Mouse (Mus musculus) activated CD4-positive, CD25-positive, alpha-beta regulatory T cell, adult 4 months (primary cell): ENCODE data around the gene Stip1. TPM values are rescaled to one million over a fixed set of nuclear protein-coding genes. Genes with fewer than 3 reads are reported as not detected.
"Not testable (repeated sequence)": the region's sequence is repeated elsewhere in the genome, so short reads cannot be mapped to it uniquely, and the experiment has no call there.

ENCODE experiments used
- ATAC-seq: one replicate; pipeline ENCODE4 v1.8.0; 2017
- polyA plus RNA-seq, 2 experiments: library from polyadenylated mRNA; unstranded; fragments of 100-300 nt; shearing (Covaris generic); gene quantifications; one replicate each; pipeline ENCODE4 v1.2.1; 2017

Gene Stip1
- polyA plus RNA-seq, 2 experiments from 2014 or later: 105 to 165 TPM

DNA sequence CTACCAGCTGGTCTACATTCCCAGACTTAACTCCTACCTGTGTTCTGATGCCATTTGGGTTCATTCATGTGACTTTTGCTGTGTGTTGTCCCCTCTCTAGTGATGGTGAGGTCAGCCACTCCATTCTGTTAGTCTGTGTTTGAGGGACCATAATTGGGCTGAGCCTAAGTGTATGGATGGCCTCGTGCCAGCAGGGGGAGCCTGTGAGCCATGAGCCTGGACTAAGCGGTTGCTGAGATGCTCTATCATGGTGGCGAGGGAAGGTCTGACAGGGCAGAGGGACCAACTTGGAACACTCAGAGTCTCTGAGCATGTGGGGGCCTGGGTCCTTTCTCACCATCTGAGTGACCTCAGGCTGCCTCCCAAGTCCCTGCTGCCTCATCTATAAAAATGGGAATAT lies 24.8 kb upstream of the Stip1 start:
- ATAC-seq: peak; percentile 63

DNA sequence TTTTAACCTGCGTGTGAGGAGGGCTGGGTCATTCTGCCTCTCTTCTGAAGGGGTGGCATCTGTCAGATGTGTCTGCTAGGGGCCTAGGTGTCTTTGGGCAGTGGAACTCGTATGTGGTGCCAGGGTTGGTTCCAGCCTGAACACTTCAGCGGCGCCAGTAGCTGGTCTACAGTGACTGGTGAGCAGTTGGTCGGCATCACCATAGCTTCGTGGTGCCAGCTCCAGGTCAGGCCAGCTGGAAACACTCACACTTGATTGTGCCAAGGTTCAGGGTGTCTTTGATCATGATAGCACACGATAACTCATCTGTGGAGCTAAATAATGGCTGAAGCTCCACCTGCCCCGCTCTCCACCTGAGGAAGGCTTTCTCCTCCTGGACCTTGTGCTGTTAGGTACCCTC lies 23.1 kb upstream of the Stip1 start:
- no peak for ATAC-seq

DNA sequence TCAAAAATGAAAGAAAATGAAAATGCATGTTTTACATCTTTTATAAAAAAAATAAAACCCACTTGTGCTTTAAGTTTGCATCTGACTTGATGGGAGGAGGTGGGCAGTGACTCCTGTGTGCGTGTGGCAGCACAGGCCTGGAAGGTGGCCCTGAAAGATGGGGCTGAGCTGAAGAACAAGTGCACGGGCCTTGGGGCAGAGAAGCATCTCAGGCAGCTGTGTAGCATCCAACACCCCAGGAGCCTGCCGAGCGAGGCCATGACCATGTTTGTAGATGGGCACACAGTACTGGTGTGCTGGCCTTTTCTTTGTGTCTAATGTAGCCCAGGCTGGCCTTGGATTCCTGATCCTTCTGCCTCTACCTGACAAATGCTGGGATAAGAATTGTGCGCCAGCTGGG lies 22.3 kb upstream of the Stip1 start:
- no peak for ATAC-seq

DNA sequence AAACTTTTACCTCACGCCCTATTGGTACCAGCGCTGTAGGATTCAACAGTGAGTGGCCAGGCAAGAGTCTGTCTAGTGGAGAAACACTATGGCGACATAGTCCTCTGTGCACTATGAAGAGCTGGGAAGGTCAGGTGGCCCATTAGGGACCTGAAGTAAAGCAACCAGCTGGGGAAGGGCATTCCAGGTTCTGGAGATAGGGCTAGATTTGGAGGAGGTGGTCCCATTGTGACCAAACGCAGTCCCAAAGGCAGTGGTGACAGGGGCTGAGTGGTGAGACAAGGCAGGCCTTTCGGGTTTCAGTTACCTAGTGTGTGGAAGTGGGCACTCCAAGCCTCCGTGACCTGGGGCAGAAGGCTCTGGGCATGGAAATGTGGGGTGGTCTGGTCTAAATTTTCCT lies 18.8 kb upstream of the Stip1 start:
- ATAC-seq: no peak

GRCm38 (mm10) chr19:7057722-7058207 lies 18.0 kb upstream of the Stip1 start:
- peak; percentile 34 for ATAC-seq

GRCm38 (mm10) chr19:7057126-7057721 lies 17.5 kb upstream of the Stip1 start:
- no peak for ATAC-seq

DNA sequence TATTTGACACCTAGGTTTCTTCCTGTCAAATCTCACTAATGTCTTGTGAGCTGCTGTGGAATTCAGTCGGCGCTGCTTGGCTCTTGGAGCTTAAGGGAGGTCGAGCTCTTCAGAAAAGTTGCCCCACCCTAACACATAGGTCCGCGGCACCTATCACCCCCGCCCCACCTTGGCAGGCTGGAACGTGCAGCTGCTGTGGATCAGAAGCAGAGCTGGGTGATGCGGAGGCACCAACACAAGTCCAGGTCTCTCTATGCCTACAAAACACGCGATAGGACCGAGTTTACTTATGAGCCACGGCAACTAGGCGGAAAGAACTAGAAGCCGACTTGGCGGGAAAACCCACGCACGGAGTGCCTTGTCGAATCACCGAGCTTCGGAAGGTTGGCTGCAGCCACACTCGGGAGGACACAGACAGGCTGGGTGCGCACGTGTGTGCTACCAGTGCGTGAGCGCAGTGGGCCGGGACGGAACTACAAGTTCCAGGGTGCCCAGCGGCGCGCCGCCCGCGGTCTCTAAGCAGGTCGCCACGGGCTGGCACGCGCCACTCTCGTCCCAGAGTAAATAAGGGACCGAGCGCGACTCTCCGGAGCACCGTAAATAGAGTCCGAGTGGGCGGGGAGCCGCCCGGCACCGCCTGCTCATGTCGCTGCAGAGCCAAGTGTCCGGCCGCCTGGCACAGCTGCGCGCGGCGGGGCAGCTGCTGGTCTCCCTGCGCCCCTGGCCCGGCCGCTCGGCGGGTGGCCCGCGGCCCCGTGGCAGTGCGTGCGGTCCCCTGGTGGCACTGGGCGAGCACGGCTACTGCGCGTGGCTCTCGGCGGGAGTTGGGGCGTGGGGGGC lies 16.7 kb upstream of the Stip1 start, which contains the start of gene Macrod1:
Macrod1 (plus strand) TSS at position 563 of the 840 bp plus-strand sequence.
- ATAC-seq: peak; percentile 77

- no peak for ATAC-seq
These were observed 15.4 kb upstream of the Stip1 start for GRCm38 (mm10) chr19:7055173-7055572.

DNA sequence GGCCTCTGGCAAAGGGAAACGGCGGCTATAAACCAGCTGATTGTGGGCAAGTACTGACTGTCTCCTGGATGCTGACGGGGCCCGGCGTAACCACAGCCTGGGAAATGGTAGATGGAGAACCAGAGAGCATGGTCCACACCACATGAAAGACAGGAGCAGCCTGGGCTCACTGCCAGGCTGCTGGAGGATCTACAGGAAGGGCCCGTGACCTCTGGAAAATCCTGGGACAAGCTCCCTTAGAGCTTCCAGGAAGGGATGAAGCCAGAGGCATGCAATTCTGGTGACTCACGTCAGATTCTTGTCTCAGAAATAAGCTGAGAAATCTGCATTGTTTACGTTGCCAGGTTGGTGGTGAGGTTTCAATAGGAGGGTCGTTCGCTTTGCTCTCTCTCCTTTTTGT lies 15.0 kb upstream of the Stip1 start:
- ATAC-seq: no peak

DNA sequence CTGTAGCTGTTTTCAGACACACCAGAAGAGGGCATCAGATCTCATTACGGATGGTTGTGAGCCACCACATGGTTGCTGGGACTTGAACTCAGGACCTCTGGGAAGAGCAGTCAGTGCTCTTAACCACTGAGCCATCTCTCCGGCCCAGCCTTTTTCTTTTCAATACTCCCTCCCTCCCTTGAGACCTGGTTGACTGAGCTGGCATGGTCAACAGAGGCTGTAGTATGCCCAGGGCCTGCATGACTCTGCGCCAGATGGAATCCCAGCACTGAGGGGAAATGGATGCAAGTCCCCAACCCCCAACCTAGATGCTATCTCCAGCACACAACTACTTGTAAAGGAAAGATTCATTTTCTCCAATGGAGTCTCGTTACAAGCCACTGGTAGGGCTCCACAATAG lies 13.6 kb upstream of the Stip1 start:
- ATAC-seq: not testable (repeated sequence)

GRCm38 (mm10) chr19:7044706-7045105 lies 4.9 kb upstream of the Stip1 start:
- no peak for ATAC-seq

DNA sequence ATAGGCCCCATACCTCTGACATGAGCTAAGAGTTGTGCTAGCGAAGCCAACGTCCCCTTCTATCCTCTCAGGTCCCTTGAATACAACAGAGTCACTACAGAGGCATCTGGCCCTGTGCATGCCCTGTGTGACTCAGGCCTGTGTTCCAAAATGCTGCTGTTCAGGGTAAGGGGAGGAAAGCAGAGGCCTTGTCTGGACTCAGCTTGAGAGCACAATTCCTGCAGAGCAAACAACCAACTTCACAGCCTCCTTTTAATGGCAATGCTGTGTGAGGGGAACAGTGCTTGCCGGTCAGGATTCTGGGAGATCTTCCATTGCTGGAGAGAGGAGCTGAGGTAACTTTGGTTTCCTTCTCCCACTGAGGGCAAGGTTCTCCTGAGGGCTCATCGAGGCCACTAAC lies 4.5 kb upstream of the Stip1 start:
- no peak for ATAC-seq

- ATAC-seq: no peak
These were observed 1.4 kb upstream of the Stip1 start for GRCm38 (mm10) chr19:7041171-7041570.

DNA sequence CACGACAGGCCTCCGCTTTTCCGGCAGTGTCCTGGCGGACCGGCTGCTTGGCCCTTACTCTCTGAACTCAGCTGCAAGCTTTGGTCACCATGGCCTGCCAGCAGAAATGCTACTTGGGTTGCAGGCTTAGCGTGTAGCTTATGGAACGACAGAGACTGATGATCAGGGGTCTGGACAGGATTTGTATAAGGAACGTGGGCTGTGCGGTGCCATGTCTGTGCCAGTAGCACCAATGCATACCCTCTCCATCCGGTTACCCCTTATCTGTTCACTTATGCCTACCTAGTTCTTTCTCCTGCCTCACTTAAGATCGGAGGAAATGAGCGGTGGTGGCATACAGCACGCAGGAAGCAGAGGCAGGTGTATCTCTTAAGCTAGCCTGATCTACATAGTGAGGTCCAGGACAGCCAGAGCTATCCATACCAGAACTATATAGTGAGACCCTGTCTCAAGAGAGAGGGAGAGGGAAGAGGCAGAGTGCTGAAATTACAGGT lies 917 bp upstream of the Stip1 start:
- no peak for ATAC-seq

DNA sequence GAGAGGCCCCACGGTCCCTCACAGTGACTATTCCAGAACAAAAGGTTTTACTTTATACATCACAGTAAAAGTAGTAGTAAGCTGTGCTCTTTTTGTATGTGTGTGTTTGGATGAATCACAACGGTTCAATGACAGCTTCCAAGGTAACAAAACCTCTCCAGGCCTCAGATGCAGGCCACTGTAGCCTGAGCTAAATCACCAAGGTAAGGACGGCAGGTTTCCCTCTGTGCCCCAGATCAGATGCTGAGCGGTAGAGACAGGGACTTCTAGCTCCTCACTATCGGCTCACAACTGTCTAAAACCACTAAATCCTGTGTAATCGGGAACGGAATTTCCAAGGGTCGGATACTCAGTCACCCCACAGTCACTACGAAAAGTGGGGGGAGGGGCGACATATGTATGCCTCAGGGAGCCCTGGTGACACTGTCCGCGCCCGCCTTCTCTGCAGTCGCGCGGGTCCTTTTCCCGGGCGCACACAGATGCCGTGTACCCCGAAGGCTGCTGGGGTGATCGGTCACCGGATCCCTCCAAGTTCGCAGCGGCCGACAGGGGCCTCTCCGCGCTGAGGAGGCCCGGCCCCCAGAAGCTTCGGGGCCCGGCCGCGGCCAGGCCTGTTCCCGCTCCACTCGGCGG lies 563 bp downstream of the Stip1 start:
- ATAC-seq: no peak

DNA sequence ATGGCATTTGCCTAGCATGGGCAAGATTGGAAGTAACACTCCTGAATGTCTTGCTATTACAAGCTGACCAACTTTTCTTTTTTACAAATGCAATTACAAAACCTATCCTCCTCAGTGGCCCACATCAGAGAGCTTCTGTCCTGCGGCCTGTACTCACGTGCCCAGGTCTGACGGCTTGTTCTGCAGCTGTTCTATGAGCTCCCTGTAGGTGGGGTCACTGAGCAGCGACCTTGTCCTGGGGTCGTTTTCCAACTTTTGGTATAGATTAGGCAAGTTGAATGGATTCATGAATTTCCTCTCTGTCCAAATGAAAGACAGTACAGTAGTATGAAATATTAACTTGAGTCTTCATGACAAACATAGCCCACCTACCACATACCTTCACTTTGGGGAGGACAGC lies 5.8 kb downstream of the Stip1 start:
- ATAC-seq: no peak

DNA sequence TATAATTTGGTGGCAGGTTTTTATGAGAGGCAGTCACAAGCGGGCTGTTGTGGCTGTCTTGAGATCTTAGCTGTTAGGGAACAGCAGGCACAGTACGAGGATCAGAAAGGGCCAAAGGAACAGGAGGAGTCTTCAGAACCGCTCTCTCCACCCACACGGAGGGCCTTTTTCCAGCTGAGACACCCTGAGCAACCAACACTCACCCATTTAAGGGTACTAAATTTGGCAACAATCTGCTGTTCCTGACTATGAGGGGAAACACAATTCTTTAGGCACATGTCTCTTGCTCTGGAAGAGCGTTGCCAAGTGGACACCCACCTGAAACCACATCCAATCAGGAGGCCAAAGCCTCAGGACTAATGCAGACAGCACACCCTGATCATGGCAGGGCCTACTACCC lies 10.2 kb downstream of the Stip1 start:
- ATAC-seq: no peak

GRCm38 (mm10) chr19:7020224-7020641 lies 19.5 kb downstream of the Stip1 start:
- ATAC-seq: peak; percentile 35

DNA sequence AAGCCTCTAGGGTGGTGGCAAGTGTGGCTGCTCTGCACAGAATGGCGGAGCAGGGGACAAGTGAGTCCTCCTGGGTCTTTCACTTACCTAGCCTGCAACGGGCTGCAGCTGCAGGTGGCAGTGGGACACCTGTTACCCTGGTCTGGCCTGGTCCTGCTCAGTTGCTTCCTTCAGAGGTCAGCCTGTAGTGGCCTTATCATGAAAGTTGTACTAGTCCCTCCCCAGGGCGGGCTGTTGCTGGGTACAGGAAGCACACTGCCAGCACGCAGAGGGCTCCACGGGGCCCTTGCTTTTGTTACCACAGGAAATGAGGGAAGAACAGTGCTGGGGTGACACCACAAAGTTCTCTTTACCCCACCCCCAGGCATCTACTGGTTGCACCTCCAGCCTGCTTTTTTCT lies 20.6 kb downstream of the Stip1 start, which contains the start of gene Fermt3:
Fermt3 (minus strand) TSS at position 279 of the 400 bp plus-strand sequence.
- ATAC-seq: peak; percentile 71

- no peak for ATAC-seq
These were observed 21.2 kb downstream of the Stip1 start for GRCm38 (mm10) chr19:7018546-7018945.

DNA sequence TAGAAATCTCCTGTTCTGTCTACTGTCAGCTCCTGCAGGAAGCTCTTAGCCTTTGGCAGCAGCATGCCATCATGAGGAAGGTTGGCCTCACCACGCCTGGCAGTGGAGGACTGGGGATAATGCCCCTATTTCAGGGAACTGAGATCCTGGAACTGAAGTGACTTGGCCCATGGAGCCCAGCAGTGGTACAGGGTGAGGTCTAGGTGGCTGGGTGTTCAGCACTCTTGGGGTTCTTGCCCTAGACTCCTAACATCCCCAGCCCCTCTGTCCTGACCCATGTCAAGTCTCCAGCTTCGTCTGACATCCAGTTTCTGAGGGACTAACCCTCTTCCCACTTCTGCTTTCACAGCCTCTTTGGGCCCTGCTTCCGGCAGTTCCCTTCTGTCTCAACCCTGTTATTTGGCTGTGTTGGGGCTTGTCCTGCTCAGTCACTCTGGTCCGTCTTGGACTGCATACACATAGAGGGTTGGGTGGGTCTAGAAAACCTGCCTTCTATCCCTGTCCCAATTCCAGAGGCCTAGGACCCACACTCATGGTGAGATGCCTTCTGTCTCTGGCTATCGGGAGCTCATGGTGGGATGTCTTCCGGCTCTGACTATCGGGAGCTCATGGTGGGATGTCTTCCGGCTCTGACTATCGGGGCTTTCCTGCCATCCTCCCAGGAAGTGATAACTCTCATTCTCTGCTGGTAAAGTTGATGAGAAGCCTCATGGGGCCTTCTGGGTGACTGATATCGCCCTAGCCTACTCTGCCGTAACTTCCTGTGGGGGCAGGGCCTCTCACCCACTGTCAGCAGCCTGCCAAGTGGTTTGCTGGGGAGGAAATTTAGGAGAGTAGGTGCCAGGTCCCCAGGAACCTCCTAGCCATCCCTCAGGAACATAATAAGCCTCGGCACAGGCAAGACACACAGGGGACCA lies 22.0 kb downstream of the Stip1 start:
- peak; percentile 83 for ATAC-seq

DNA sequence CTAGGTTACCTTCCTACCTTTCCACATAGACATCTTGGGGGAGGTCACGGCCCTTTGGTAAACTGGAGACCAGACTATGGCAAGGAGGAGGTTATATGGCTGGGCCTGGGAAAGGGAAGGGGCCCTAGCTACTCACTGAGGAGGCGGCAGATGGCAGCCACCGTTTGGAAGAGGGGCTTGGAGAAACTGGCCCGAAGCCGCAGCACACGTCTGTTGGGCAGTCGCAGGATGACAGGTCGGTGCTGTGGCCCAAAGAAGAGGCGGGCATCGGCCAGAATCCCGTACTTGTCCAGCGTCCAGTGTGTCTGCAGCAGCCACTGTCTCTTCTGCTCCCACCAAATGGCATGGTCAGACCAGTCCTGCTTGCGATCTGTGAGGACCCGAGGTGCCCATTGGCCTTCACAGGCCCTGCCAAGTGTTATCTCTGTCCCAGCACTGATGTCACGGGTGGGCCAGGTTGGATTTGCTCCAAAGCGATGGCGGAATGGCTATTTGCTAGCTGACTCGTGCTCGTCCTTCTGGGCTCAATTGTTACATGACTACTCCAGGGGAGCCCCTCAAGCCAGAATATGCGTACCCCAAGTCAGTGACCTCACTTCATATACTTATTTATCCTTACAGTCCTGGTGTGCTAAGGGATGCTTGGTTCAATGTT lies 25.2 kb downstream of the Stip1 start:
- no peak for ATAC-seq
